Mouse (Mus musculus): Measurements from ENCODE around the gene Jchain. TPM values are rescaled to one million over a fixed set of nuclear protein-coding genes. Genes with fewer than 3 reads are reported as not detected.

Gene Jchain
- polyA plus RNA-seq, 1 experiment from 2014 or later: 0.09 TPM

DNA sequence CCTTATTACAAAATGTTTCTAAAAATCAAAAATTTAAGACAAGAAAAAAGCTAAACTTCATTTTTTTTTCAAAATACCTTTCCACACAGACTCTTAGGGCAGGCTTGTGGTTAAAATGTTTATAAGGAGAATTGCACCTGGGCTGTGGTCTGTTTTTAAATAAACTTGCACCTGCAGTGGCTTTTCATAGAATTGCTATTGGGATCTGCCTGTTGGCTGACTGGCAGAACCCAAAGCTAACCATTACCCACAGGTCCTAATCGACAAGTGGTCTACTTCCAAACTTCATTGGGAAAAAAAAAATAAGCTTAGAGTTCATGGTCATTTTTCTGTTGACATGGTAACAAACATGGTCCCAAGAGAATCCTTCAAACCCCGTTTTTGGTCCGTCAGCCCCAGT is 7.0 kb upstream of the Jchain start:
- Histone ChIP-seq H3K27me3 (ENCODE audit: insufficient read depth, low read length) (no peaks in the 10 kb centered on the region), H3K4me3 (ENCODE audit: low read depth, low read length) (no peak overlapping the region), H3K4me2 (ENCODE audit: low read depth, low read length) (no peak overlapping the region), H3K27ac (ENCODE audit: low read depth) (no peak overlapping the region), H3K9me3 (ENCODE audit: low read length) (no peaks in the 10 kb centered on the region), H3K4me1 (ENCODE audit: insufficient read depth) (no peaks in the 10 kb centered on the region), H3K36me3 (replicated peaks; ENCODE audit: insufficient read depth, low read length) (no peaks in the 10 kb centered on the region), H3K9ac (replicated peaks) (no peak overlapping the region)
- 61% methylated on average over 3 of the region's 3 CpGs for WGBS (ENCODE audit: insufficient replicate concordance)
- no peak for DNase-seq
- no peak for TF ChIP-seq EP300 (IDR thresholded peaks at IDR 0.05; ENCODE audit: low read depth)
- TF ChIP-seq CTCF (IDR thresholded peaks at IDR 0.05; ENCODE audit: low read depth): no peak
- no peak for ATAC-seq

DNA sequence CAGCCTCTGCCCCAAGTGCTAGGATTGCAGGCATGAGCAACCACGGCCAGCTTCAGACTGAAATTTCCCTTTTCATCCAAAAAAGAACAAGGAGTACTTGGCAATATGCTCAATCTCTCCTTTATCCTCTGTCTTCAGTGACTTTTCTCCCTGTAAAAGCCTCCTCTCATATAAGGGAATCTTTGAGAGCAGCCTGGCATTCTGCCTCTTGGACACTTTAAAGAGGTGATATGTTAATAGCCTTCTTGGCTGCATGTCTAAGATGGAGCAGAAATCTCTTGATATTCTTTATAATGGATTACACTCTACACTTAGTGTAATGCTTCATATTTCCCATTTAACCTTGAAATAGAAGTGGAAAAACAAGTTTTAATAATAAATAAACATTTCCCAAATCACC is 3.2 kb upstream of the Jchain start:
- no peaks in the 10 kb centered on the region for H3K36me3 ChIP-seq (replicated peaks; ENCODE audit: insufficient read depth, low read length)
- TF ChIP-seq EP300 (IDR thresholded peaks at IDR 0.05; ENCODE audit: low read depth): no peak
- no peak for TF ChIP-seq CTCF (IDR thresholded peaks at IDR 0.05; ENCODE audit: low read depth)
- no peak overlapping the region for H3K27ac ChIP-seq (ENCODE audit: low read depth)
- H3K27me3 ChIP-seq (ENCODE audit: insufficient read depth, low read length): no peaks in the 10 kb centered on the region
- H3K4me1 ChIP-seq (ENCODE audit: insufficient read depth): no peaks in the 10 kb centered on the region
- no peak overlapping the region for H3K9ac ChIP-seq (replicated peaks)
- no peak for ATAC-seq
- no peak overlapping the region for H3K4me2 ChIP-seq (ENCODE audit: low read depth, low read length)
- 56% methylated on average over 1 of the region's 1 CpGs for whole genome bisulfite sequencing (ENCODE audit: insufficient replicate concordance)
- no peak overlapping the region for H3K4me3 ChIP-seq (ENCODE audit: low read depth, low read length)
- no peaks in the 10 kb centered on the region for H3K9me3 ChIP-seq (ENCODE audit: low read length)
- no peak for DNase-seq

DNA sequence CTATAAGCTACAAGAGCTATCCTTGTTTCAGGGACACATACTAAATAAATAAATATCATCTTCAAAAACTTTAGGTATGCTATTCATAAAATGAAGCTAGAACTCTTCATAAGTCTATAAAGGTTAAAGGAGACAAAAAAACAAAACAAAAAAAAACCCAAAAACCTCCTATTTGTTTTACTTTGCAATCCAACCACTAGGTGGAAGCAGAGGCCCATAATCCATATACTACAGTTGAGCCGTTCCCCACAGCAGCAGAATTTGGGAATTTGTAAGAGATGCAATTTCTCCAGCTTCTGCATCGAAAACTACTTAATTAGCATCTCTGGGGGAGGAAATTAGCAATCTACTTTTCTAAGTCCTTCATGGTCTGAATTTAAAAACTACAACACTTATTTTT is 8.5 kb downstream of the Jchain start:
- H3K36me3 ChIP-seq (replicated peaks; ENCODE audit: insufficient read depth, low read length): no peaks in the 10 kb centered on the region
- no peak for ATAC-seq
- no peaks in the 10 kb centered on the region for H3K4me1 ChIP-seq (ENCODE audit: insufficient read depth)
- H3K4me3 ChIP-seq (ENCODE audit: low read depth, low read length): no peak overlapping the region
- no peaks in the 10 kb centered on the region for H3K27me3 ChIP-seq (ENCODE audit: insufficient read depth, low read length)
- 5% methylated on average over 2 of the region's 2 CpGs for WGBS (ENCODE audit: insufficient replicate concordance)
- no peak overlapping the region for H3K27ac ChIP-seq (ENCODE audit: low read depth)
- no peak overlapping the region for H3K9ac ChIP-seq (replicated peaks)
- no peak for DNase-seq
- 0 out of 2 replicates have a peak, but pooled peaks have one; percentile 18 for TF ChIP-seq EP300 (IDR thresholded peaks at IDR 0.05; ENCODE audit: low read depth)
- TF ChIP-seq CTCF (IDR thresholded peaks at IDR 0.05; ENCODE audit: low read depth): peak; percentile 79
- no peak overlapping the region for H3K4me2 ChIP-seq (ENCODE audit: low read depth, low read length)
- no peaks in the 10 kb centered on the region for H3K9me3 ChIP-seq (ENCODE audit: low read length)

DNA sequence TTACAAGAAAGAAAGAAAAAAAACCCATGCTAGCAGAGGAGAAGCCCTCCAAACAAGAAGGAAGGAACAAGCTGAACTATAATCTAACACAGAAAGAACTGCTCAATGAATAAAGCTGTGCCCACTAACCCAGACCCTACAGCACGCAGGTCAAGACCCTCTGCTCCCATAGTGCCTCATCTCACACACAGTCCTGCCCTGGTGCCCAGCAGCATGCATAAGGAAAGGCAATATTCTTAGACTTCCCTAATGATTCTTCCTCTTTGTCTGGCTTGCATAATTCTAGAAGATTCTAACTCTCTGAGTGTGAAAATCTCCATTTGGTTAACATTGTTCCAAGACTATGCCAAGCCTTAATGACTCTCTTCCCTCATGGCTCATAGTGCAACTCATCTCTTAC is 18.7 kb downstream of the Jchain start:
- no peak for TF ChIP-seq EP300 (IDR thresholded peaks at IDR 0.05; ENCODE audit: low read depth)
- no peak for TF ChIP-seq CTCF (IDR thresholded peaks at IDR 0.05; ENCODE audit: low read depth)

DNA sequence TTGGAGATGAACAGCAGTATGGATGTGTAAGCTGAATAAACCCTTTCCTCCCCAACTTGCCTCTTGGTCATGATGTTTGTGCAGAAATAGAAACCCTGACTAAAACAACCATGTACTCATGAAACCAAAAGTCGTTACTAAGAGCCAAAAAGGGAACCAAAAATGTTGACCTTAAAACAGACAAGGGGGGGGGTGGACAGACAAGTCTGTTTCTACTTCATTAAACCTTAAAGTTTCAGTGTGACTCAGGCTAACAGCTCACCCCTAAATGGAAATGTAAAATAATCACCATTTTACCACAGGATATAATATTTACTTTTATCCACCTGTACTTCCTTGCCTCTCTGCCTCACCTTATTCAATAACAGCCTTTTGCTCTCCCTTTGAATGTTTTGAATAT is 19.1 kb downstream of the Jchain start:
- TF ChIP-seq CTCF (IDR thresholded peaks at IDR 0.05; ENCODE audit: low read depth): no peak
- no peak for TF ChIP-seq EP300 (IDR thresholded peaks at IDR 0.05; ENCODE audit: low read depth)
- Histone ChIP-seq H3K4me3 (ENCODE audit: low read depth, low read length) (no peak overlapping the region), H3K4me2 (ENCODE audit: low read depth, low read length) (no peak overlapping the region), H3K27me3 (ENCODE audit: insufficient read depth, low read length) (no peaks in the 10 kb centered on the region), H3K9me3 (ENCODE audit: low read length) (no peaks in the 10 kb centered on the region), H3K27ac (ENCODE audit: low read depth) (no peak overlapping the region), H3K9ac (replicated peaks) (no peak overlapping the region), H3K4me1 (ENCODE audit: insufficient read depth) (no peaks in the 10 kb centered on the region), H3K36me3 (replicated peaks; ENCODE audit: insufficient read depth, low read length) (no peaks in the 10 kb centered on the region)
- WGBS (ENCODE audit: insufficient replicate concordance): 25% methylated on average over 1 of the region's 1 CpGs
- no peak for DNase-seq
- ATAC-seq: peak; percentile 58; the same call in 1 of the 2 replicates

More for the DNA sequence above, 18.7 kb downstream of the Jchain start:
- no peaks in the 10 kb centered on the region for H3K36me3 ChIP-seq (replicated peaks; ENCODE audit: insufficient read depth, low read length)
- no peak for DNase-seq
- H3K27me3 ChIP-seq (ENCODE audit: insufficient read depth, low read length): no peaks in the 10 kb centered on the region
- no peaks in the 10 kb centered on the region for H3K9me3 ChIP-seq (ENCODE audit: low read length)
- H3K9ac ChIP-seq (replicated peaks): no peak overlapping the region
- 60% methylated on average over 1 of the region's 1 CpGs for WGBS (ENCODE audit: insufficient replicate concordance)
- H3K4me1 ChIP-seq (ENCODE audit: insufficient read depth): no peaks in the 10 kb centered on the region
- no peak overlapping the region for H3K4me3 ChIP-seq (ENCODE audit: low read depth, low read length)
- ATAC-seq: 0 out of 2 replicates have a peak, but pooled peaks have one; percentile 50
- H3K4me2 ChIP-seq (ENCODE audit: low read depth, low read length): no peak overlapping the region
- 0 out of 2 replicates have a peak overlapping the region, but pooled peaks have one; percentile 49 for H3K27ac ChIP-seq (ENCODE audit: low read depth)

DNA sequence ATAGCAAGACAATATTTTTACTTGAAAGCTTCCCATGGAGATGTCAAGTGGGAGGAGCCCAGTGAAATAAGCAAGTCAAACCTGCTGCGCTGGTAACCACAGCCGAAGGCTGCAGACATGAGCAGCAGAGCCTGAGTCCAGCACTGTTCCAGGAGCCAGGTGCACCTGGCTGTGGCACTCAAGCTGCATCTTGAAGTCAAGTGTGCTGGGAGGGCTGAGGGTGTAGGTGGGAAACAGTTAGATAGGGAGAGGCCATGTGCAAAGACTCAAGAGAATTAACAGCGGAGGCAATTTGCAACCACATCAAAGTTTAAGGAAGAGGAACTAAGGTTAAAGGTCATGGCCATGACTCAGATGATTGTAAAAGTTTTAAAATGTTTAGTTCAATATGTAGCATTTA is 27.9 kb downstream of the Jchain start:
- ATAC-seq (no peak), DNase-seq (no peak)
- 73% methylated on average over 3 of the region's 3 CpGs for WGBS (ENCODE audit: insufficient replicate concordance)
- TF ChIP-seq EP300 (IDR thresholded peaks at IDR 0.05; ENCODE audit: low read depth) (no peak), CTCF (IDR thresholded peaks at IDR 0.05; ENCODE audit: low read depth) (no peak)
- Histone ChIP-seq H3K4me2 (ENCODE audit: low read depth, low read length) (no peak overlapping the region), H3K9me3 (ENCODE audit: low read length) (no peaks in the 10 kb centered on the region), H3K4me1 (ENCODE audit: insufficient read depth) (no peaks in the 10 kb centered on the region), H3K36me3 (replicated peaks; ENCODE audit: insufficient read depth, low read length) (no peaks in the 10 kb centered on the region), H3K4me3 (ENCODE audit: low read depth, low read length) (no peak overlapping the region), H3K9ac (replicated peaks) (no peak overlapping the region), H3K27me3 (ENCODE audit: insufficient read depth, low read length) (no peaks in the 10 kb centered on the region), H3K27ac (ENCODE audit: low read depth) (no peak overlapping the region)

DNA sequence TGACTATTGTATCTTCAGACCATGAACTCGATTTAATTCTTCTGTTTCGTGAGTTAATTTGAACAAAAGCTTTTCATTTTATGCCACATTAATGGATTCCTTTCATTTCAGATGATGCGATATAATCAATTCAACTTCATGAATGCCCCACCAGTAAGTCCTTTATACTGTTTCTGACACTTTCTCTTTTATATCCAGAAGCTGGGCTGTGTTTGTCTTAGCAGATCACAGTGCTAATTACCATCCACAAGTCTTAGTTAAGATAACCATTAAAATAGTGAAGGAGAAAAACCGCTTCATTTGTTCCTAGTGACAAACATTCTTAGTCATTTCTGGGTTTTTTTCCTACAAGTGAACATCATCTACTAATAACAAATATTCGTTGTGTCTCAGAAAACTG is 36.6 kb downstream of the Jchain start:
- H3K4me3 ChIP-seq (ENCODE audit: low read depth, low read length): no peak overlapping the region
- ATAC-seq: no peak
- H3K4me2 ChIP-seq (ENCODE audit: low read depth, low read length): no peak overlapping the region
- H3K9ac ChIP-seq (replicated peaks): no peak overlapping the region
- DNase-seq: no peak
- H3K9me3 ChIP-seq (ENCODE audit: low read length): no peaks in the 10 kb centered on the region
- H3K4me1 ChIP-seq (ENCODE audit: insufficient read depth): no peaks in the 10 kb centered on the region
- no peak overlapping the region for H3K27ac ChIP-seq (ENCODE audit: low read depth)
- no peaks in the 10 kb centered on the region for H3K27me3 ChIP-seq (ENCODE audit: insufficient read depth, low read length)
- H3K36me3 ChIP-seq (replicated peaks; ENCODE audit: insufficient read depth, low read length): no peaks in the 10 kb centered on the region
- TF ChIP-seq CTCF (IDR thresholded peaks at IDR 0.05; ENCODE audit: low read depth) (no peak), EP300 (IDR thresholded peaks at IDR 0.05; ENCODE audit: low read depth) (no peak)
- WGBS (ENCODE audit: insufficient replicate concordance): 74% methylated on average over 5 of the region's 5 CpGs
